Mouse (Mus musculus): Measurements from ENCODE around the gene Zbtb16. TPM values are rescaled to one million over a fixed set of nuclear protein-coding genes. Genes with fewer than 3 reads are reported as not detected.

Zbtb16 gene
- polyA plus RNA-seq, 1 experiment from 2014 or later: 0.28 TPM

DNA sequence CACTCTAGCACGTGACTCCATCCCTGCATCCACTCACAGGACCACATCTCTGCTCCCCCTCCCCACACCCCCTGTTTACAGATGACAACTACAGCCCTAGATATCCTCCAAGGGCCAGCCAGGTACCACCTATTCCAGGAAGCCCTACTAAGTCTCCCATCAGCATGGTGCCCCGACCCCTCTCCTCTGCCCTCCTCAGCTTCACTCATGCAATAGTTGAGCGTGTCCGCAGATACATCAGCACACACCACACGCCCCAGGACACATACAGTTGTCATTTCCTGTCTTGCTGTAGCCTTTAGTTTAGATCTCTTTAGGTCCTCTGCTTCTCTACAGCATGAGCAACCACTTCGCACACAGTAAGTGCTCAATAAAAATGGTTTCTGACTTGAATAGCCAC is 23.7 kb downstream of the Zbtb16 start:
- DNase-seq (ENCODE audit: low spot score): no peak
- no peaks in the 10 kb centered on the region for H3K27me3 ChIP-seq (ENCODE audit: insufficient read depth, low read length)
- no peak overlapping the region for H3K27ac ChIP-seq
- H3K4me1 ChIP-seq (replicated peaks; ENCODE audit: insufficient read depth, low read length): no peaks in the 10 kb centered on the region
- H3K4me2 ChIP-seq (ENCODE audit: low read length): no peak overlapping the region
- no peak for TF ChIP-seq CTCF (IDR thresholded peaks at IDR 0.05; ENCODE audit: low read depth)
- no peaks in the 10 kb centered on the region for H3K36me3 ChIP-seq (ENCODE audit: insufficient read depth, low read length)
- no peak for ATAC-seq (replicated peaks; ENCODE audit: low FRiP score, low read depth)
- WGBS: 94% methylated on average over 6 of the region's 6 CpGs
- H3K9ac ChIP-seq (ENCODE audit: low read depth, low read length): no peak overlapping the region
- no peaks in the 10 kb centered on the region for H3K9me3 ChIP-seq (replicated peaks; ENCODE audit: low read length)
- no peak overlapping the region for H3K4me3 ChIP-seq (replicated peaks; ENCODE audit: low read depth, low read length)

- WGBS: 70% methylated on average over 6 of the region's 6 CpGs
- Histone ChIP-seq H3K4me1 (replicated peaks; ENCODE audit: insufficient read depth, low read length) (no peaks in the 10 kb centered on the region), H3K27ac (no peak overlapping the region), H3K9me3 (replicated peaks; ENCODE audit: low read length) (no peaks in the 10 kb centered on the region), H3K9ac (ENCODE audit: low read depth, low read length) (no peak overlapping the region), H3K36me3 (ENCODE audit: insufficient read depth, low read length) (no peaks in the 10 kb centered on the region), H3K4me3 (replicated peaks; ENCODE audit: low read depth, low read length) (no peak overlapping the region), H3K27me3 (ENCODE audit: insufficient read depth, low read length) (no peaks in the 10 kb centered on the region), H3K4me2 (ENCODE audit: low read length) (no peak overlapping the region)
- ATAC-seq (replicated peaks; ENCODE audit: low FRiP score, low read depth): no peak
- no peak for TF ChIP-seq CTCF (IDR thresholded peaks at IDR 0.05; ENCODE audit: low read depth)
- no peak for DNase-seq (ENCODE audit: low spot score)
These were observed 29.4 kb downstream of the Zbtb16 start for GRCm38 (mm10) chr9:48806591-48806990.

DNA sequence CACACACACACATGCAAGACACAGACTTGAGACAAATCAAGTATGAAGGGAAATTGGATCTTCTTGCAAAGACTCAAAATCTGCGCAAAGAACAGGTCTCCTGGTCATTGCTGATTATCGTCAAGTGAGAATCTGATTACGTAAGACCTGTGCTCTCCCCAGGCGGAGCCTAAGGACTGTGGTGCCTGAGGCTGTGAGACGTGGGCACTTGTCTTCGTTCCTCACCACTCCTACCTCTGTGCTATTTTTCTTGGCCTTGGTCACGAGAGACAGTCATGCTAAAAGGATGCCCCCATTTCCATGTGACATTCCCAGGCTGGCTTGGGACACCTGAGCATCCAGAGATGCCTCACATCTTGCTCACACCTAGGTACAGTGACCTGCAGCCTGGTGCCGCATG is 30.2 kb downstream of the Zbtb16 start:
- H3K4me1 ChIP-seq (replicated peaks; ENCODE audit: insufficient read depth, low read length): no peaks in the 10 kb centered on the region
- H3K36me3 ChIP-seq (ENCODE audit: insufficient read depth, low read length): no peaks in the 10 kb centered on the region
- H3K27me3 ChIP-seq (ENCODE audit: insufficient read depth, low read length): no peaks in the 10 kb centered on the region
- no peak overlapping the region for H3K9ac ChIP-seq (ENCODE audit: low read depth, low read length)
- ATAC-seq (replicated peaks; ENCODE audit: low FRiP score, low read depth) (no peak), DNase-seq (ENCODE audit: low spot score) (no peak)
- H3K9me3 ChIP-seq (replicated peaks; ENCODE audit: low read length): no peaks in the 10 kb centered on the region
- no peak overlapping the region for H3K4me3 ChIP-seq (replicated peaks; ENCODE audit: low read depth, low read length)
- H3K27ac ChIP-seq: no peak overlapping the region
- 84% methylated on average over 8 of the region's 8 CpGs for WGBS
- no peak overlapping the region for H3K4me2 ChIP-seq (ENCODE audit: low read length)
- no peak for TF ChIP-seq CTCF (IDR thresholded peaks at IDR 0.05; ENCODE audit: low read depth)

- H3K27ac ChIP-seq: no peak overlapping the region
- H3K36me3 ChIP-seq (ENCODE audit: insufficient read depth, low read length): no peaks in the 10 kb centered on the region
- WGBS: 75% methylated on average over 6 of the region's 6 CpGs
- H3K27me3 ChIP-seq (ENCODE audit: insufficient read depth, low read length): no peaks in the 10 kb centered on the region
- H3K4me3 ChIP-seq (replicated peaks; ENCODE audit: low read depth, low read length): no peak overlapping the region
- no peak for DNase-seq (ENCODE audit: low spot score)
- no peak overlapping the region for H3K4me2 ChIP-seq (ENCODE audit: low read length)
- TF ChIP-seq CTCF (IDR thresholded peaks at IDR 0.05; ENCODE audit: low read depth): no peak
- H3K9me3 ChIP-seq (replicated peaks; ENCODE audit: low read length): no peaks in the 10 kb centered on the region
- H3K4me1 ChIP-seq (replicated peaks; ENCODE audit: insufficient read depth, low read length): no peaks in the 10 kb centered on the region
- H3K9ac ChIP-seq (ENCODE audit: low read depth, low read length): no peak overlapping the region
- ATAC-seq (replicated peaks; ENCODE audit: low FRiP score, low read depth): no peak
These were observed 31.5 kb downstream of the Zbtb16 start for GRCm38 (mm10) chr9:48804509-48804908.

GRCm38 (mm10) chr9:48803460-48804240 is 32.4 kb downstream of the Zbtb16 start:
- Histone ChIP-seq H3K27me3 (ENCODE audit: insufficient read depth, low read length) (no peaks in the 10 kb centered on the region), H3K4me1 (replicated peaks; ENCODE audit: insufficient read depth, low read length) (no peaks in the 10 kb centered on the region), H3K9me3 (replicated peaks; ENCODE audit: low read length) (no peaks in the 10 kb centered on the region), H3K9ac (ENCODE audit: low read depth, low read length) (no peak overlapping the region), H3K4me3 (replicated peaks; ENCODE audit: low read depth, low read length) (no peak overlapping the region), H3K4me2 (ENCODE audit: low read length) (no peak overlapping the region), H3K36me3 (ENCODE audit: insufficient read depth, low read length) (no peaks in the 10 kb centered on the region), H3K27ac (no peak overlapping the region)
- ATAC-seq (replicated peaks; ENCODE audit: low FRiP score, low read depth) (no peak), DNase-seq (ENCODE audit: low spot score) (no peak)
- 94% methylated on average over 27 of the region's 27 CpGs for WGBS
- no peak for TF ChIP-seq CTCF (IDR thresholded peaks at IDR 0.05; ENCODE audit: low read depth)

GRCm38 (mm10) chr9:48802374-48802773 is 33.6 kb downstream of the Zbtb16 start:
- no peak for TF ChIP-seq CTCF (IDR thresholded peaks at IDR 0.05; ENCODE audit: low read depth)
- no peak overlapping the region for H3K27ac ChIP-seq
- no peaks in the 10 kb centered on the region for H3K36me3 ChIP-seq (ENCODE audit: insufficient read depth, low read length)
- ATAC-seq (replicated peaks; ENCODE audit: low FRiP score, low read depth): no peak
- no peak for DNase-seq (ENCODE audit: low spot score)
- 78% methylated on average over 5 of the region's 5 CpGs for WGBS
- H3K9me3 ChIP-seq (replicated peaks; ENCODE audit: low read length): no peaks in the 10 kb centered on the region
- H3K4me3 ChIP-seq (replicated peaks; ENCODE audit: low read depth, low read length): no peak overlapping the region
- H3K4me2 ChIP-seq (ENCODE audit: low read length): no peak overlapping the region
- H3K4me1 ChIP-seq (replicated peaks; ENCODE audit: insufficient read depth, low read length): no peaks in the 10 kb centered on the region
- no peaks in the 10 kb centered on the region for H3K27me3 ChIP-seq (ENCODE audit: insufficient read depth, low read length)
- H3K9ac ChIP-seq (ENCODE audit: low read depth, low read length): no peak overlapping the region

DNA sequence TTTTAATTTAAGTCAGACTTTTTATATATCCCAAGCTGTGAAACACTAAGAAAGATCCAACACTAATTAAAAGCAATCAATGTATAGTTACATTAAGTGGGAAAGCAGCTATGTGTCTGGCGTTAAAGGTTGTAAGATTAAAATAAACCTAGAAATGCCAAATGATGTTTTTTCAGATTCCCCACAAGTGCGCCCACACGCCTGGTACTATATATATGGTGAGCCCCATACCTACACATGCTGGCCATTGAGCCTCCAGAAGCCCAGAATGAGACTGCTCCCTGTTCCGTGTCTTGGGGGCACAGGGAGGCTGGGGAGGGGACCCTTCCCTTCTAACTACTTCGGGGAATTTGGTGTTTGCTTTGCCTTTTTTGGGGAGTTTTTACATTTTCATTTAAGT is 34.7 kb downstream of the Zbtb16 start:
- no peak for TF ChIP-seq CTCF (IDR thresholded peaks at IDR 0.05; ENCODE audit: low read depth)
- Histone ChIP-seq H3K27me3 (ENCODE audit: insufficient read depth, low read length) (no peaks in the 10 kb centered on the region), H3K4me1 (replicated peaks; ENCODE audit: insufficient read depth, low read length) (0 out of 2 replicates have a peak, but pooled peaks cover 3% of the 10 kb centered on the region), H3K4me2 (ENCODE audit: low read length) (no peak overlapping the region), H3K27ac (no peak overlapping the region), H3K9me3 (replicated peaks; ENCODE audit: low read length) (no peaks in the 10 kb centered on the region), H3K36me3 (ENCODE audit: insufficient read depth, low read length) (no peaks in the 10 kb centered on the region), H3K4me3 (replicated peaks; ENCODE audit: low read depth, low read length) (no peak overlapping the region), H3K9ac (ENCODE audit: low read depth, low read length) (no peak overlapping the region)
- DNase-seq (ENCODE audit: low spot score): no peak
- WGBS: 86% methylated on average over 5 of the region's 5 CpGs
- no peak for ATAC-seq (replicated peaks; ENCODE audit: low FRiP score, low read depth)

Data from kidney, postnatal 0 days (tissue).